Mouse (Mus musculus) embryonic fibroblast, embryonic 13.5 days (primary cell): Measurements from ENCODE around the gene Lhx4.

Experiments
- CTCF ChIP-seq: IDR thresholded peaks from 2 replicates; pipeline ENCODE4 v1.5.1; 2011; ENCODE audit warnings: mild to moderate bottlenecking, control low read depth, low read length, moderate library complexity, borderline replicate concordance; ENCODE audit not compliant: insufficient read depth
- POLR2A ChIP-seq: IDR thresholded peaks from 2 replicates; pipeline ENCODE4 v1.6.1; 2011; ENCODE audit warnings: low read depth, mild to moderate bottlenecking, control low read depth, low read length, moderate library complexity

- TF ChIP-seq CTCF: no peak
- TF ChIP-seq POLR2A: no peak
Measured at GRCm38 (mm10) chr1:155785886-155786285, 34.4 kb upstream of the Lhx4 start.
